Mouse (Mus musculus) forebrain, embryonic 12.5 days (tissue): ENCODE data around the gene Samd7. TPM values are rescaled to one million over a fixed set of nuclear protein-coding genes. Genes with fewer than 3 reads are reported as not detected.
"Not testable (repeated sequence)": the region's sequence is repeated elsewhere in the genome, so short reads cannot be mapped to it uniquely, and the experiment has no call there.

Experiments used
- ATAC-seq: fragments of 200-750 bp; cut with Nextera tagmentation; 2 replicates; pipeline ENCODE4 v1.8.0; 2017; ENCODE audit warnings: moderate TSS enrichment; ENCODE audit not compliant: low FRiP score
- H3K27ac ChIP-seq: fragments of 300-500 bp; sonication (generic); 2 replicates; pipeline ENCODE4 v1.5.1; 2016; ENCODE audit warnings: mild to moderate bottlenecking
- H3K27me3 ChIP-seq: fragments of 300-500 bp; sonication (generic); 2 replicates; pipeline ENCODE4 v1.6.1; 2016; ENCODE audit warnings: mild to moderate bottlenecking
- H3K36me3 ChIP-seq: fragments of 300-500 bp; sonication (generic); replicated peaks from 2 replicates; pipeline ENCODE4 v1.6.1; 2016; ENCODE audit warnings: mild to moderate bottlenecking
- H3K4me1 ChIP-seq: fragments of 300-500 bp; sonication (generic); 2 replicates; pipeline ENCODE4 v1.6.1; 2016
- H3K4me2 ChIP-seq: fragments of 300-500 bp; sonication (generic); 2 replicates; pipeline ENCODE4 v1.6.1; 2016; ENCODE audit warnings: mild to moderate bottlenecking, moderate library complexity
- H3K4me3 ChIP-seq: fragments of 300-500 bp; sonication (generic); replicated peaks from 2 replicates; pipeline ENCODE4 v1.5.1; 2016; ENCODE audit warnings: mild to moderate bottlenecking
- H3K9ac ChIP-seq: fragments of 300-500 bp; sonication (generic); 2 replicates; pipeline ENCODE4 v1.6.1; 2016; ENCODE audit warnings: mild to moderate bottlenecking
- H3K9me3 ChIP-seq: fragments of 300-500 bp; sonication (generic); 2 replicates; pipeline ENCODE4 v1.6.1; 2016
- WGBS: fragments of 180-500 bp; shearing (Covaris S2); methylation state at CpG from one replicate; pipeline ENCODE4 v1.1.7; 2016; 5-methylcytosine and 5-hydroxymethylcytosine counted together
- polyA plus RNA-seq: library from polyadenylated mRNA; unstranded; fragments of >200 nt; fragmentation: Nextera tagmentation; extraction: Ambion mirVana; gene quantifications from 2 replicates; pipeline ENCODE4 v1.2.1, GENCODE M21; 2016

The Samd7 gene
- polyA plus RNA-seq: not detected in 2 replicates

GRCm38 (mm10) chr3:30746006-30746405 lies at the start of gene Samd7:
TSS of gene Samd7 (plus strand) at chr3:30746293.
- 77% methylated on average over 7 of the region's 7 CpGs for WGBS
- Histone ChIP-seq H3K27ac (no peak within 1 kb of the TSS), H3K9ac (no peak within 1 kb of the TSS), H3K27me3 (no peaks in the 10 kb centered on the region), H3K4me2 (no peak within 1 kb of the TSS), H3K36me3 (no peaks in the 10 kb centered on the region), H3K9me3 (no peaks in the 10 kb centered on the region), H3K4me1 (no peaks in the 10 kb centered on the region), H3K4me3 (no peak within 1 kb of the TSS)
- no peak for ATAC-seq

DNA sequence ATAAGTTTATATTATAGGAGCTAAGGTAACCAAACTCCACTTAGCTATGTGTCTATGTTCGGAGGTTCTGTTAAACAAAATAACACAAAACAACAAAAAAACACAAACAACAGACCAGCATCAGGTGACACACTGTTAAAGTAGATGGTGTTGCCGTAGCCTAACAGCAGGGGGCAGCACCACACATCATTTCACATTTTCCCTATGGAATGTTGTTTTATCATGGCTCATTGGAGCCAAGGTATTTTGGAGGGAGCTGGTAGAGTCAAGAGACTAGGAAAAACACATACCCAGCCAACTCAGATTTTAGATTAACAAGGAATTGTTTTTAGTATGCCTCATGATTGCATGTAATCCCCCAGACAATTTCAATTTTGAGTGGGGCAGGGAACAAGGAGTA lies 49.7 kb upstream of the Samd7 start:
- Histone ChIP-seq H3K27ac (no peak overlapping the region), H3K4me2 (no peak overlapping the region), H3K9ac (no peak overlapping the region), H3K27me3 (no peaks in the 10 kb centered on the region), H3K4me3 (no peak overlapping the region), H3K4me1 (no peaks in the 10 kb centered on the region), H3K36me3 (no peaks in the 10 kb centered on the region), H3K9me3 (no peaks in the 10 kb centered on the region)
- peak; percentile 49; the same call in 1 of the 2 replicates for ATAC-seq
- WGBS: 22% methylated on average over 2 of the region's 2 CpGs

GRCm38 (mm10) chr3:30697891-30698290 lies 48.2 kb upstream of the Samd7 start:
- WGBS: 76% methylated on average over 4 of the region's 4 CpGs
- Histone ChIP-seq H3K27me3 (no peaks in the 10 kb centered on the region), H3K4me2 (no peak overlapping the region), H3K4me1 (no peaks in the 10 kb centered on the region), H3K36me3 (no peaks in the 10 kb centered on the region), H3K9me3 (no peaks in the 10 kb centered on the region), H3K9ac (no peak overlapping the region), H3K27ac (no peak overlapping the region), H3K4me3 (no peak overlapping the region)
- no peak for ATAC-seq

DNA sequence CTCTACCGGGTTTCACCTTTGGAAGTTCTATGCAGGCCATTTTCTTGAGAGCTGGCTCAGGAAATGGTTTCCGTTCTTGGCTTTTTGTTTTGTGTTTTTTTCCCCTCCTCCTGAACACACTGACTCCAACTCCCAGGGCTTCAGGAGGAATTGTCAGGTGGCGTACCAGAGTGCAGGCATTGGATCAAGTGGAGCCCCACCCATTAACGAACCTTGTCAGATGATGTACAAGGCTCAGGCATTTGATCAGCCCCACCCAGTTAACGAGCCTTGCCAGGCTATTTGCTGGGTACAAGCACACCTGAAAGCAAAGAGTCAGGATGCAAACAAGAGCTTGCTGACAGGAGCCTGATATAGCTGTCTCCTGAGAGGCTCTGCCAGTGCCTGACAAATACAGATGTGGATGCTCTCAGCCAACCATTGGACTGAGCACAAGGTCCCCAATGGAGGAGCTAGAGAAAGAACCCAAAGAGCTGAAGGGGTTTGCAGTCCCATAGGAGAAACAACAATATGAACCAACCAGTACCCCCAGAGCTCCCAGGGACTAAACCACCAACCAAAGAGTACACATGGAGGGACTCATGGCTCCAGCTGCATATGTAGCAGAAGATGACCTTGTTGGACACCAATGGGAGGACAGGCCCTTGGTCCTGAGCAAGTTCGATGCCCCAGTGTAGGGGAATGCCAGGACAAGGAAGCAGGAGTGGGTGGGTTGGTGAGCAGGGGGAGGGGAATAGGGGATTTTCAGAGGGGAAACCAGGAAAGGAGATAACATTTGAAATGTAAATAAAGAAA lies 46.2 kb upstream of the Samd7 start, which contains the start of gene Lrrc31:
Gene Lrrc31 (minus strand): TSS at position 133 of the 795 bp plus-strand sequence.
- H3K27me3 ChIP-seq, H3K4me1 ChIP-seq, H3K36me3 ChIP-seq, ATAC-seq, H3K27ac ChIP-seq, H3K4me2 ChIP-seq, H3K9me3 ChIP-seq, H3K9ac ChIP-seq, H3K4me3 ChIP-seq: not testable (repeated sequence)
- WGBS: 84% methylated on average over 6 of the region's 6 CpGs

GRCm38 (mm10) chr3:30705977-30706376 lies 40.1 kb upstream of the Samd7 start:
- H3K9ac ChIP-seq: no peak overlapping the region
- H3K4me1 ChIP-seq: no peaks in the 10 kb centered on the region
- H3K36me3 ChIP-seq: no peaks in the 10 kb centered on the region
- no peak for ATAC-seq
- no peak overlapping the region for H3K4me2 ChIP-seq
- H3K27me3 ChIP-seq: no peaks in the 10 kb centered on the region
- no peak overlapping the region for H3K27ac ChIP-seq
- no peak overlapping the region for H3K4me3 ChIP-seq
- 89% methylated on average over 3 of the region's 3 CpGs for WGBS
- H3K9me3 ChIP-seq: no peaks in the 10 kb centered on the region

- H3K27me3 ChIP-seq: no peaks in the 10 kb centered on the region
- no peaks in the 10 kb centered on the region for H3K9me3 ChIP-seq
- no peak overlapping the region for H3K27ac ChIP-seq
- no peak overlapping the region for H3K4me3 ChIP-seq
- H3K36me3 ChIP-seq: no peaks in the 10 kb centered on the region
- no peak overlapping the region for H3K4me2 ChIP-seq
- no peak for ATAC-seq
- WGBS: 91% methylated on average over 4 of the region's 4 CpGs
- H3K9ac ChIP-seq: no peak overlapping the region
- no peaks in the 10 kb centered on the region for H3K4me1 ChIP-seq
Observed at GRCm38 (mm10) chr3:30706614-30707276, 39.3 kb upstream of the Samd7 start.

- Histone ChIP-seq H3K4me1 (no peaks in the 10 kb centered on the region), H3K4me3 (no peak overlapping the region), H3K27me3 (no peaks in the 10 kb centered on the region), H3K9ac (no peak overlapping the region), H3K4me2 (no peak overlapping the region), H3K36me3 (no peaks in the 10 kb centered on the region), H3K9me3 (no peaks in the 10 kb centered on the region), H3K27ac (no peak overlapping the region)
- WGBS: 85% methylated on average over 6 of the region's 6 CpGs
- no peak for ATAC-seq
Observed at GRCm38 (mm10) chr3:30710191-30710590, 35.9 kb upstream of the Samd7 start.

DNA sequence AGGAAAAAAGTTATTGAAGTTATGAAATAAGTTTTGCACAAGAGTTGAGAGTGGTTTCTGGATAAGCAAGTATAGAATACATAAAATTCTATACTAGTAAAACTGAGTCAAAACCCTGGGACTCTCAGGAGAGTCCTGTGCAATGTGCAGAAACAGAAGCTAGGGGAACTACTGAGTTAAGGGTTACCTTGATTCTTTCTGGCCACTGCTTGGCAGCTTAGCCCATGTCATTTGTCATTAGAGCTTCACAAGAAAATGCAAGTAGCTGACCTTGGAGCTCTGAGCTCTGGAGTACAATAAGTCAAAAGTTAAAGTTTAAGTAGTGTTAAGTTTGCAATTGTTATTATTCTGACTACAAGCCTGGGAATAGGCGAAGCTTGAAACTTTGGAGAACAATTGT lies 32.8 kb upstream of the Samd7 start:
- Histone ChIP-seq H3K9me3 (no peaks in the 10 kb centered on the region), H3K9ac (no peak overlapping the region), H3K4me1 (no peaks in the 10 kb centered on the region), H3K36me3 (no peaks in the 10 kb centered on the region), H3K4me3 (no peak overlapping the region), H3K4me2 (no peak overlapping the region), H3K27me3 (no peaks in the 10 kb centered on the region), H3K27ac (no peak overlapping the region)
- WGBS: 93% methylated on average over 1 of the region's 1 CpGs
- no peak for ATAC-seq

- WGBS: 90% methylated on average over 3 of the region's 3 CpGs
- H3K4me2 ChIP-seq: no peak overlapping the region
- no peak overlapping the region for H3K9ac ChIP-seq
- H3K27me3 ChIP-seq: no peaks in the 10 kb centered on the region
- no peaks in the 10 kb centered on the region for H3K36me3 ChIP-seq
- no peaks in the 10 kb centered on the region for H3K9me3 ChIP-seq
- H3K27ac ChIP-seq: no peak overlapping the region
- H3K4me3 ChIP-seq: no peak overlapping the region
- ATAC-seq: no peak
- H3K4me1 ChIP-seq: no peaks in the 10 kb centered on the region
Observed at GRCm38 (mm10) chr3:30718649-30719048, 27.4 kb upstream of the Samd7 start.

DNA sequence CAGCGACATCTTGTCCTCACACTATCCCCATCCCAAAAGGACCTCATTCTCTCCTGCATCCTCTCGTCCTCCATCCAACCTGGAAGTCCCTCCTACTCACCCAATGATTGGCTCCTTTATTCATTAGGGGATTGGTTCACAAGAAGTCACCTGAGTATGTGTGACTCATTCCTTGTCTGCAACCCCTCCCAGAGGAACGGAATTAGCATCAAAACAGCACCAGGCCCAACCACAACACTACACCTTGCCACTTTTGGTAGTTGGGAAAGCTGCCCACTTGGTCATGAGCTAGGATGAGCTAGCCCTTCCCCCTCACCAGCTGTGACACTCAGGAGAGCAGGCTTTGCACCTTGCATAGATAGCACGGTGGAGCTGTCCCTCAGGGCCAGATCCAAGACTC lies 24.1 kb upstream of the Samd7 start:
- Histone ChIP-seq H3K27ac (no peak overlapping the region), H3K36me3 (no peaks in the 10 kb centered on the region), H3K4me2 (no peak overlapping the region), H3K9ac (no peak overlapping the region), H3K9me3 (no peaks in the 10 kb centered on the region), H3K4me3 (no peak overlapping the region), H3K4me1 (no peaks in the 10 kb centered on the region), H3K27me3 (no peaks in the 10 kb centered on the region)
- 89% methylated on average over 4 of the region's 4 CpGs for WGBS
- ATAC-seq: no peak

DNA sequence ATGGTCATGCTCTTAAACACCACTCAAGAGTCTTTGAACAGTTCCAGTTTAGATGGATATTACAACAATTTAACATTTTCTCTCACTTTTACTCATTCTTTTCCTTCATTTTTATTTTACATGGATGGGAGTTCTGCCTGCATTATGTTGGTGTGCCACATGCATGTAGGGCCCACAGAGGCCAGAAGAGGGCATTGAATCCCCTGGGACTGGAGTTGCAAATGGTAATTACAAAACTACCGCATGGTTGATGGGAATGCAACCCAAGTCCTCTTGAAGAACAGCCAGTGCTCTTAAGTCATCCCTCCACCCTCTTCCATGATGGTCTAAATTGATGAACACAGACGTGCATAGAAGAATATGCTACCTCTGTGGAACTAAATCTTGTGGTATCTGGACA lies 23.6 kb upstream of the Samd7 start:
- H3K27ac ChIP-seq: no peak overlapping the region
- WGBS: 91% methylated on average over 2 of the region's 2 CpGs
- no peak overlapping the region for H3K9ac ChIP-seq
- H3K4me3 ChIP-seq: no peak overlapping the region
- H3K4me1 ChIP-seq: no peaks in the 10 kb centered on the region
- H3K36me3 ChIP-seq: no peaks in the 10 kb centered on the region
- no peak overlapping the region for H3K4me2 ChIP-seq
- no peaks in the 10 kb centered on the region for H3K27me3 ChIP-seq
- no peak for ATAC-seq
- H3K9me3 ChIP-seq: no peaks in the 10 kb centered on the region

DNA sequence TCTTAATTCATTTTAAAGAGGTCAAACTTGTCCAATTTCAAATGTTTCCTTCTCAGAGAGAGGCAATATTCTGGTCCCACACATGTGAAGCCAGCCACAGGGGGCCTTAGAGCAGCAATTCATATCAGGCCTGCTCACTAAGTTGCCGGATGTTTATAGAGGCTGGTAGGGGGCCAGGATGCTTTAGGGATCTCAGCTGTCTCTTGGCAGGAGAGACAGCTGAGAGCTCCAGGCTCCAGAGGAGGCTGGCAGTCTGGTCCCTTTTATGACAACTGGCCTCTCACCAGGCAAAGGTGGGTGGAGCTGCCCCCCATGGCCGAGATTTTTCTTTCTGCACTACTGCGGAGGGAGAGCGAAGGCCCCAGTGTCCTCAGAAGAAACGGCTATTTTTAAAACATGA lies 22.9 kb upstream of the Samd7 start:
- Histone ChIP-seq H3K27ac (no peak overlapping the region), H3K9ac (no peak overlapping the region), H3K4me3 (no peak overlapping the region), H3K4me2 (no peak overlapping the region), H3K4me1 (no peaks in the 10 kb centered on the region), H3K27me3 (no peaks in the 10 kb centered on the region), H3K36me3 (no peaks in the 10 kb centered on the region), H3K9me3 (no peaks in the 10 kb centered on the region)
- no peak for ATAC-seq
- WGBS: 68% methylated on average over 5 of the region's 5 CpGs
